Mouse (Mus musculus): ENCODE results near the gene Gpr39.

Gpr39 gene

DNA sequence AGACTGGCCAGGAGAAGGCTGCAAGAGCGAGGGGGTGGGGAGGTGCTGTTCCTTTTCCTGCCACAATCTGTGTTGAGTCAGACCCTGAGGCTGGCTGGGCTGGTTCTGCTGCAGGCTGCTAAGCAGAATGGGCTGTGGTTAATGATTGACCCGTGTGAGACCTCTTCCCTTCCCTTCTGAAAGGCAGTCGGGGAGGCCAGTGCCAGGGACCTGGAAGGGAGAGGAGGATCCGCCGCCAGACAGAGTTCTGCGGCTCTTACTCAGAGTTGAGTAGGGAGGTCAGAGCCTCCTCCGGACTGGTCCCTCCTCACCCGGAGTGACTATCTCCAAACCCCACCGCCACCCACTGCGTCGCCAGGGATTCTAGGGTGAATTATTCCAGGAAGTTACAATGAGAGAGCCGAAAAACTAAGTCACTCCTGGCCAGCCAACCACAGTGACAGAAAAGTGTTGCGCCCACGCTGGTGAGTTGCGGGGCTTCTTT lies at the start of gene Gpr39:
TSS of gene Gpr39 (plus strand) at position 206 of the 484 bp plus-strand sequence.
- DNase-seq (ENCODE audit: low read depth, low spot score), result peak; percentile 63

DNA sequence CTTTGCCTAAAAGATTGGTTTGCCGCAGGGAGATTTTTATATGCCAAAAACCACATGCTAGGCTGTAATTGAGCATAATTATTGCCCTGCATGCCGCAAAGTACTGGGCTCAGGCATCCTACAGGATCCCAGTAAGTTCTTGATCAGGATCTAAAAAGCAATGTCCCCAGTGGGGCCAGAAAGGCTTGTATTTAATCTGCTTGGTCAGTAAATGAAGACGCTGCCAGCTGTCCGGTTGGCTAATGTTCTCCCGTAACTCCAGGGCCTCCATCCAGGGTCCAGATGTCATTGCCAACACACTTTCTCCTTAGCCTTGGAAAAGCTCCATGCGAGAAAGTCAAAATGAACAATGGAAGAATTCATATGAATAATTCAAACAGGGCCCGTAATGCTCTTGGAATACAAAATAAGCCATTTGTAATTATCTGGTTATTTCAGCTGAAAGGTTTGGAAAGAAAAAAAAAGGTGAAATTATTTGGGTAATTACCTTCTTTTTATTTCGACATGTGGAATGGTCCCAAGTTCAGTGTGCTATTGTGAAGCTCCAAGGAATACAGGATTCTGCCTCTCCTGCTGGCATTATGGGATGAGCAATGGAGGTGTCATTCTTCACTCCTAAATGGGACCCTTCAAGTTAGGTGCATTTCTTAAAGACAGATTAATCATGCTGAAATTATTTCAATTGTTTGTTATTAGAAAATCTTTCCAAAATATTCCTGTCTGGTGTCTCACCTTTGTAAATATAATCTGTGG lies 37.1 kb upstream of the Gpr39 start:
- no peak for DNase-seq (ENCODE audit: low read depth, low spot score)

DNA sequence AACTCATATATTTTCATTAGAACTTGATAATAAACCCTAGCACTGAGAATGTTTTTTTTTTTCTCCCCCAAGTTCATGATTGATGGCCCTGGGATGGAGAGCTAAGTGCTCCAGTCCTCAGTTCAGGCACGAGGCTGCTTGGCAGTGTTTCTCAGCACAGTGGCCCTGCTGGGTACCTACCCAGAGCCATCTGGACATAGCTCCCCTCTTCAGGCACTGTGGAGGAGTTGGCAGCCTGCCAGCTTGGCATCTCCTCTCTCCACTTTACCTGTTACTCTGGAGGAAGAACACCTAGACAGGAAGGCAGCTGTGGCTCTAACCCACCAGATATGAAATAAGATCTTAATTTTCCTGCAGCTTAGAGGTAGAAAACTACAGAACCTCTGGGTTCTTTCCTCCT lies 33.2 kb upstream of the Gpr39 start:
- DNase-seq (ENCODE audit: low read depth, low spot score), result no peak

DNA sequence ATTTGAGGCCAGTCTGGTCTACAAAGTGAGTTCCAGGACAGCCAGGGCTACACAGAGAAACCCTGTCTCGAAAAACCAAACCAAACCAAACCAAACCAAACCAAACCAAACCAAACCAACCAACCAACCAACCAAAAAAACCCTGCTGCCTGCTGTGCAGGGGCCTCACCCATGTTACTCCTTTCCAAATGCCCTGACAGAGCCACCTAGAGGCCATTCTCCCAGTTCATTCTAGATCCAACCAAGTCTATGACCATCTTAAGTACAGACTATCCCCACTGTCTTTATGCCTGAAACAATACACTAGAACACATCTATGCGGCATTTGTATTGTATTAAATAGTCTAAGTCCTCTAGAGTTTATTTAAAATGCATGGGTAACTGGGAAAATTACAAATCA lies 30.0 kb upstream of the Gpr39 start:
- peak; percentile 23 for DNase-seq (ENCODE audit: low read depth, low spot score)

- peak; percentile 14 for DNase-seq (ENCODE audit: low read depth, low spot score)
Observed at GRCm38 (mm10) chr1:125648011-125648410, 28.8 kb upstream of the Gpr39 start.

- DNase-seq (ENCODE audit: low read depth, low spot score), result no peak
Observed at GRCm38 (mm10) chr1:125649056-125649455, 27.7 kb upstream of the Gpr39 start.

DNA sequence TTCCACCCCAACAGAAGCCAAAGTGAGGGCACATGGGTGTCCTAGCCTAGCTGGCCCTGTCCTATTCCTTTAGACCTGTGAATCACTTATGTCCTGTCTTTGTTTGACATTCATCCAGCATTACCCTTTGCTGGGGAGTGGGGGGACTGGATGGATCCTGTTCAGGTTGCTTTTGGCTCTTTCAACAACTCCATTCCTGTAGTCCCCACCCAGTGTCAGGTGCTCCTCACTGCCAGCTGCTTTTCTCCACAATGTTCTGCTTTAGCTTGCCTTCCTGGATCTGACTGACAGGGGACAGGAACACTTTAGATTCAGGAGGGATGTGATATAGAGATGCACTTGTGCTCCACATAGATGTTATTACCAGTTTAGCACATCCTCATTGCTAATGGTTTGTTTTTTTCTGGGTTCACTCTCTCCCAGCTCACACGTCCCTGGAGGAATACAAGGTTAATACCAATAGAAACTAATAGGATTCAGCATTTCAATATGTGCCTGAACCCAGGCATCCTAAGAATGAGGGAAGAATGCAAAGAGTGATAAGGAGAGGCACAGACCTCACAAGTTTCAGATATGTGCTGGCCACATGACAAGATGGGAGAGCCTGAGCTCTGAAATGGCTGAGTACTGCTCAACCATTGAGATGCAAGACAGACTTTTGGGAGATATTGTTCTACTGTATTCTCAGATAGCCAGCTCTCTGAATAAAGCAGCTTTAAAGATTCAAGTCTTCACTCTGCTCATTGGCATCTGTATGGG lies 23.8 kb upstream of the Gpr39 start:
- DNase-seq (ENCODE audit: low read depth, low spot score), result no peak

DNA sequence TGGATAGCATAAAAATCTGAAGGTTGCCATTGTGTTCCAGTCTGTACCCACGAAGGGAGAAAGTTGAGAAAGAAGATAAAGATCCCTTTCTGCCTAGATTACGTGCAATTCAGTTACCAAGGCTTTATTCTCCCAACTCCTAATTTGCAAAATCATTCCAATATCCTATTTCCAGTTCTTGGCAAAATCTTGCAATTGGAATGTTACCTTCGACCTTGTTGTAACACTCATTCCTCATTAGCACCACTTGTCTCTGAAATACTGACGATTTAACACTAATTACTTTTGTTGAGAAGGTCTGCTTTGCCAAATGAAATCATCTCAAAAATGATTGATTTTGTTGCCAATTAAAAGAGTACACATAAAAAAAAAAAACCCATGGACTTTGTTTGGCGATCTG lies 19.4 kb upstream of the Gpr39 start:
- DNase-seq (ENCODE audit: low read depth, low spot score), result no peak

DNA sequence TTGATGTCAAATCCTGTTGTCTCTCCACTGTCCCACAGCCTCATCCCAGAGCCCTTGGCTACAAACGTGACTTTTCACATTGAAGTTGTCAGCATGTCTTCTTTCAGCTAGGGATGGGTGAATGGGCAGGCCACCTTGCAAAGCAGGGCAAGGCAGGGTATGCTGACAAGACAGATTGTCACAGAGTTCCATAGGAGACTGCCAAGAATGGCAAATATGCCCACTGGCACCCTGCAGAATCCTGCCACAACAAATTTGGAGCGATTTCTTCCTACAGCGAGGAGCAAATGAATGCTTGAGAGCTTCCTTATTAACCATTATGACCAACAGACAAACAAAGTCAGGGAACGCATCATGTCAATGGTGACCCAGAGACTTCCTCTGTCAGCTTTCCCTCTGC lies 16.6 kb upstream of the Gpr39 start:
- DNase-seq (ENCODE audit: low read depth, low spot score), result no peak

GRCm38 (mm10) chr1:125660901-125661300 lies 15.9 kb upstream of the Gpr39 start:
- peak; percentile 77 for DNase-seq (ENCODE audit: low read depth, low spot score)

DNA sequence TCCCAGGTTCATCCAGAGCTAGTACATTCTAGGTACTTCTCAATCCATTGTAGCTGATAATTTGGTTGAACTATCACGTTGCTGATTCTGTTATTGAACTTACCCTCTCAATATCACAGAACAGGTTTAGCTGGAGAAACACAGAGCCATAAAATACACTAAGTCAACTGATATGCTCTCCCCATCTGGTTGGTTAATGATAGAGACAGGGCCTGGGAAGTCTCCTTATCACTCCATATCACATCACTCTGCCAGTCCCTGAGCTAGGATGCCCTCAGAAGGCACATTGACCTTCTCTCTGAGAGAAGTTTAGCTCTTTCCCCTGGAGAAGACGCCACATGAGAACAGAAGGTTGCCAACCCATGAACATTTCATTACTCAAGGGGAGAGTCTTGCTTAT lies 14.7 kb upstream of the Gpr39 start:
- no peak for DNase-seq (ENCODE audit: low read depth, low spot score)

- no peak for DNase-seq (ENCODE audit: low read depth, low spot score)
Observed at GRCm38 (mm10) chr1:125662660-125663059, 14.1 kb upstream of the Gpr39 start.

DNA sequence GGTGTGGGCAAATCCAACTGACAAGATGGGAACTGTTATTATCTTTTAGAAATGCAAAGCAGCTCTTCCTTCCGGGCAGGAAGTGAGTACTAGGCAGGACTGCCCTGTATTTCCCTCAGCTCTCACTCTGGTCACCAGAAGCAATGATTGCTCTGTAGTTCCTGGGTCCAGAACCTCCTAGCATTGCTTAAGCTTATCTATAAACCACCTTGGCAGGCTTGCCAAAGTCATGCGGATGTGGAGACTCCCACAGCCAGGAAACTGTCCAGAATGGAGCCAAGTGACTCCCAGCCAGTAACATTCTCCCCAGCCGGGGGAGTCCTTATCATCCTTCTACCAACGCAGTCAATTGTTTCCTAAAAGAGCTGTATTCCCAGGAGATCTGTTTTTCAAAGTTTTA lies 13.7 kb upstream of the Gpr39 start:
- no peak for DNase-seq (ENCODE audit: low read depth, low spot score)

DNA sequence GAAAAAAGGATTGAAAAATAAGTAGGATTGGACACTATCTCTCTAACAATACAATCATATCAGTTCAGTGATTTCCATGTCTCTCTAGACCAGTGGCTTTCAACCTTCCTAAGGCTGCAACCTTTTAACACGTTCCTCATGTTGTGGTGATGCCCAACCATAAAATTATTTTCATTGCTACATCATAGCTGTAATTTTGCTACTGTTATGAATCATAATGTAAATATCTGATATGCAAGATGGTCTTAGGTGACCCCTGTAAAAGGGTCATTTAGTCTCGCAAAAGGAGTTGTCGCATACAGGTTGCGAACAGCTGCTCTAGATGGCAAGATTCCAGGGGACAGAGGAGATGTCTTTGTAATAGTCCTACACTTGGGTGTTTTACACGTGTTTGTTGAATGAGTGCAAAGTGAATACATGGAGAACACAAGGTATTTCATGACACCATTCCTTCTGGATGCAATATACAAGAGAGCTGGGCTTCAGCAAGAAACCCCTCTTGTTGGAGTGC lies 11.6 kb upstream of the Gpr39 start:
- DNase-seq (ENCODE audit: low read depth, low spot score), result no peak

GRCm38 (mm10) chr1:125669035-125669434 lies 7.8 kb upstream of the Gpr39 start:
- DNase-seq (ENCODE audit: low read depth, low spot score), result no peak

GRCm38 (mm10) chr1:125675186-125675585 lies 1.6 kb upstream of the Gpr39 start:
- DNase-seq (ENCODE audit: low read depth, low spot score), result peak; percentile 18

- peak; percentile 29 for DNase-seq (ENCODE audit: low read depth, low spot score)
Observed at GRCm38 (mm10) chr1:125677286-125677685, 491 bp downstream of the Gpr39 start.

- no peak for DNase-seq (ENCODE audit: low read depth, low spot score)
Observed at GRCm38 (mm10) chr1:125679522-125680077, 2.8 kb downstream of the Gpr39 start.

- DNase-seq (ENCODE audit: low read depth, low spot score), result no peak
Observed at GRCm38 (mm10) chr1:125684423-125684822, 7.6 kb downstream of the Gpr39 start.

- DNase-seq (ENCODE audit: low read depth, low spot score), result no peak
Observed at GRCm38 (mm10) chr1:125685304-125685703, 8.5 kb downstream of the Gpr39 start.

GRCm38 (mm10) chr1:125687701-125688420 lies 11.1 kb downstream of the Gpr39 start:
- DNase-seq (ENCODE audit: low read depth, low spot score), result peak; percentile 88

GRCm38 (mm10) chr1:125693541-125693940 lies 16.7 kb downstream of the Gpr39 start:
- DNase-seq (ENCODE audit: low read depth, low spot score), result no peak
